ENCODE assay signal across 14 mouse cellular contexts in the genomic region with DNA sequence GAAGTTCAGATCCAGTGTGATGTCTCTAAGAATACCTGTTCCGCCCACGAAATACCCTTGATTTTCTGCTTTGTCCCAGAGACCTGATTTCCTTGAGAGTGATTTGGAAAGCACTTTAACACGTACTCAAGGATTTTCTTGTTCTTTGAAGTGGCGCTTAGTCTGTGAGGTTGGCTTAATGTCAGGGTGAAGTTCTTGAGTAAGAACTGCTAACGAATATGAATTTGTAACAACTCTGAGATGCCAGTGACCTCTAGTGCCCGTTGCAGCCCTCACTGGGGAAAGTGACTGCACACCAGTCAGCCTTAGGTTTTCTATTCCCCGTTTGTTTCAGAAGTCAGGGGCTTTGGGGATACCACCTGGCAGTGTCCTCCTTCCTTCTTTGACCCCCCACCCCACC.
DNase-seq lines count a peak whose midpoint lies in the region; ATAC-seq and TF ChIP-seq lines count a peak whose summit lies in the region.
"Had no signal": no experiment of that assay in that cellular context is flagged by ENCODE, and none has a peak within 500 bp of the region (broad histone marks: within the 10 kb centered on the region; RNA-seq: fewer than 3 reads in every experiment).

No protein-coding gene starts in this region.

- no peak overlapping the region for H3K4me3 ChIP-seq in heart, postnatal 0 days (ENCODE audit: low read depth, low read length)
- H3K4me3 ChIP-seq in midbrain, postnatal 0 days (ENCODE audit: low read depth, low read length) = no peak overlapping the region
- H3K4me3 ChIP-seq in midbrain, embryonic 15.5 days = no peak overlapping the region
- no peak overlapping the region for H3K4me3 ChIP-seq in liver, postnatal 0 days (ENCODE audit: low read depth, low read length)
- no peak overlapping the region for H3K4me3 ChIP-seq in hindbrain, embryonic 14.5 days (replicated peaks; ENCODE audit: low read length)
- H3K4me3 ChIP-seq: left cerebral cortex, adult 2 months; liver, embryonic 15.5 days; myocyte had no signal

- TF ChIP-seq EP300 in heart, postnatal 0 days (IDR thresholded peaks at IDR 0.05; ENCODE audit: low read depth) = no peak
- TF ChIP-seq EP300 in liver, postnatal 0 days (IDR thresholded peaks at IDR 0.05; ENCODE audit: low read depth) = no peak

- H3K4me2 ChIP-seq in heart, postnatal 0 days (ENCODE audit: low read depth, low read length) = no peak overlapping the region
- no peak overlapping the region for H3K4me2 ChIP-seq in midbrain, postnatal 0 days (ENCODE audit: low read depth, low read length, poor library complexity, severe bottlenecking)
- H3K4me2 ChIP-seq in midbrain, embryonic 15.5 days = no peak overlapping the region
- H3K4me2 ChIP-seq in liver, postnatal 0 days (ENCODE audit: low read depth, low read length) = no peak overlapping the region
- H3K4me2 ChIP-seq in hindbrain, embryonic 14.5 days (replicated peaks) = no peak overlapping the region
- H3K4me2 ChIP-seq: heart, embryonic 11.5 days; liver, embryonic 15.5 days had no signal

- peak; percentile 26; the same call in 1 of the 2 replicates for TF ChIP-seq CTCF in heart, postnatal 0 days (IDR thresholded peaks at IDR 0.05; ENCODE audit: low read depth)
- peak; percentile 48; the same call in 1 of the 2 replicates for TF ChIP-seq CTCF in midbrain, postnatal 0 days (IDR thresholded peaks at IDR 0.05)
- peak; percentile 47 for TF ChIP-seq CTCF in liver, postnatal 0 days (IDR thresholded peaks at IDR 0.05; ENCODE audit: low read depth)

- H3K27ac ChIP-seq in heart, postnatal 0 days (ENCODE audit: low read depth) = no peak overlapping the region
- no peak overlapping the region for H3K27ac ChIP-seq in midbrain, postnatal 0 days (ENCODE audit: low read depth, low read length)
- no peak overlapping the region for H3K27ac ChIP-seq in midbrain, embryonic 15.5 days
- H3K27ac ChIP-seq in liver, postnatal 0 days (ENCODE audit: low read depth) = no peak overlapping the region
- no peak overlapping the region for H3K27ac ChIP-seq in hindbrain, embryonic 14.5 days
- H3K27ac ChIP-seq: left cerebral cortex, adult 2 months; liver, embryonic 15.5 days had no signal

- 53% methylated on average over 7 of the region's 7 CpGs for WGBS in heart, postnatal 0 days
- WGBS in midbrain, postnatal 0 days = 64% methylated on average over 7 of the region's 7 CpGs
- 68% methylated on average over 7 of the region's 7 CpGs for WGBS in midbrain, embryonic 15.5 days
- WGBS in liver, postnatal 0 days (ENCODE audit: insufficient replicate concordance) = 63% methylated on average over 7 of the region's 7 CpGs
- WGBS in hindbrain, embryonic 14.5 days = 76% methylated on average over 7 of the region's 7 CpGs

- no peak for DNase-seq in heart, postnatal 0 days (ENCODE audit: low spot score)
- no peak for DNase-seq in heart, postnatal 4 days
- no peak for DNase-seq in midbrain, postnatal 0 days (ENCODE audit: low spot score)
- DNase-seq in liver, postnatal 0 days = no peak
- DNase-seq in cerebellum, adult 9-10 months = no peak
- no peak for DNase-seq in hindbrain, embryonic 14.5 days (ENCODE audit: low spot score)
- no peak for DNase-seq in left cerebral cortex, postnatal 14 days (ENCODE audit: low spot score in 2 of 2)
- DNase-seq: thymus, adult 18-20 months had no signal

- intact Hi-C loops in left cerebral cortex, postnatal 14 days (cut with DNase I) = loop anchor here (2.0 to 10.0 kb wide), 2 partner anchors 171 to 539 kb away; no protein-coding TSS in a partner anchor

- H3K4me1 ChIP-seq in heart, postnatal 0 days (ENCODE audit: control insufficient read depth, insufficient read depth) = no peaks in the 10 kb centered on the region
- H3K4me1 ChIP-seq in midbrain, postnatal 0 days (ENCODE audit: insufficient read depth, low read length) = no peaks in the 10 kb centered on the region
- peaks cover 7% of the 10 kb centered on the region; the same call in 1 of the 2 replicates for H3K4me1 ChIP-seq in midbrain, embryonic 15.5 days
- peaks cover 9% of the 10 kb centered on the region; the same call in 1 of the 2 replicates for H3K4me1 ChIP-seq in liver, postnatal 0 days (ENCODE audit: insufficient read depth)
- H3K4me1 ChIP-seq in hindbrain, embryonic 14.5 days (replicated peaks; ENCODE audit: control insufficient read depth, insufficient read depth, low read length) = peaks cover 7% of the 10 kb centered on the region

- ATAC-seq in heart, postnatal 0 days (ENCODE audit: insufficient read depth, low read depth) = no peak
- no peak for ATAC-seq in midbrain, postnatal 0 days (ENCODE audit: low FRiP score)
- no peak for ATAC-seq in midbrain, embryonic 15.5 days (replicated peaks)
- ATAC-seq in liver, postnatal 0 days = no peak
- no peak for ATAC-seq in hindbrain, embryonic 14.5 days (ENCODE audit: low FRiP score)
- ATAC-seq: inflammation-experienced regulatory T-cells, adult 6 months had no signal

- H3K27me3 ChIP-seq in heart, postnatal 0 days (ENCODE audit: control insufficient read depth, insufficient read depth, low read length) = no peaks in the 10 kb centered on the region
- no peaks in the 10 kb centered on the region for H3K27me3 ChIP-seq in midbrain, postnatal 0 days (ENCODE audit: insufficient read depth, low read length)
- no peaks in the 10 kb centered on the region for H3K27me3 ChIP-seq in midbrain, embryonic 15.5 days (replicated peaks)
- H3K27me3 ChIP-seq in liver, postnatal 0 days (ENCODE audit: insufficient read depth, low read length) = no peaks in the 10 kb centered on the region
- no peaks in the 10 kb centered on the region for H3K27me3 ChIP-seq in hindbrain, embryonic 14.5 days (ENCODE audit: control insufficient read depth, insufficient read depth, low read length)
- H3K27me3 ChIP-seq: liver, embryonic 15.5 days had no signal

- H3K36me3 ChIP-seq in heart, postnatal 0 days (replicated peaks; ENCODE audit: control insufficient read depth, insufficient read depth, low read length) = no peaks in the 10 kb centered on the region
- H3K36me3 ChIP-seq in midbrain, postnatal 0 days (ENCODE audit: insufficient read depth, low read length) = no peaks in the 10 kb centered on the region
- H3K36me3 ChIP-seq in midbrain, embryonic 15.5 days (replicated peaks) = no peaks in the 10 kb centered on the region
- no peaks in the 10 kb centered on the region for H3K36me3 ChIP-seq in liver, postnatal 0 days (replicated peaks; ENCODE audit: insufficient read depth, low read length)
- no peaks in the 10 kb centered on the region for H3K36me3 ChIP-seq in hindbrain, embryonic 14.5 days (replicated peaks; ENCODE audit: control insufficient read depth, insufficient read depth)
- H3K36me3 ChIP-seq: liver, embryonic 15.5 days had no signal

- no peak overlapping the region for H3K9ac ChIP-seq in heart, postnatal 0 days (replicated peaks; ENCODE audit: low read depth, low read length)
- H3K9ac ChIP-seq in midbrain, postnatal 0 days (replicated peaks; ENCODE audit: low read length, poor library complexity, severe bottlenecking) = no peak overlapping the region
- H3K9ac ChIP-seq in midbrain, embryonic 15.5 days = no peak overlapping the region
- no peak overlapping the region for H3K9ac ChIP-seq in liver, postnatal 0 days (replicated peaks)
- H3K9ac ChIP-seq in hindbrain, embryonic 14.5 days = no peak overlapping the region
- H3K9ac ChIP-seq: liver, embryonic 15.5 days had no signal

- H3K9me3 ChIP-seq in heart, postnatal 0 days (replicated peaks; ENCODE audit: control insufficient read depth, low read length) = no peaks in the 10 kb centered on the region
- no peaks in the 10 kb centered on the region for H3K9me3 ChIP-seq in midbrain, postnatal 0 days (ENCODE audit: low read length)
- H3K9me3 ChIP-seq in midbrain, embryonic 15.5 days = no peaks in the 10 kb centered on the region
- no peaks in the 10 kb centered on the region for H3K9me3 ChIP-seq in liver, postnatal 0 days (ENCODE audit: low read length)
- no peaks in the 10 kb centered on the region for H3K9me3 ChIP-seq in hindbrain, embryonic 14.5 days (ENCODE audit: control insufficient read depth, low read length)
- H3K9me3 ChIP-seq: liver, embryonic 15.5 days had no signal
